Mouse (Mus musculus) heart, embryonic 12.5 days (tissue): ENCODE measurements around the gene Ankrd31. TPM values are rescaled to one million over a fixed set of nuclear protein-coding genes. Genes with fewer than 3 reads are reported as not detected.
"Not testable (repeated sequence)": the region's sequence is repeated elsewhere in the genome, so short reads cannot be mapped to it uniquely, and the experiment has no call there.

ENCODE experiments used
- ATAC-seq: fragments of 200-750 bp; cut with Nextera tagmentation; 2 replicates; pipeline ENCODE4 v1.8.0; 2017; ENCODE audit warnings: moderate TSS enrichment, moderate library complexity; ENCODE audit not compliant: insufficient number of reproducible peaks, low FRiP score
- H3K27ac ChIP-seq: fragments of 300-500 bp; sonication (generic); 2 replicates; pipeline ENCODE4 v1.5.1; 2016; ENCODE audit warnings: mild to moderate bottlenecking, moderate library complexity; ENCODE audit not compliant: poor library complexity, severe bottlenecking
- H3K27me3 ChIP-seq: fragments of 300-500 bp; sonication (generic); replicated peaks from 2 replicates; pipeline ENCODE4 v1.6.1; 2016; ENCODE audit warnings: mild to moderate bottlenecking, moderate library complexity
- H3K36me3 ChIP-seq: fragments of 300-500 bp; sonication (generic); 2 replicates; pipeline ENCODE4 v1.6.1; 2016; ENCODE audit warnings: mild to moderate bottlenecking, moderate library complexity
- H3K4me1 ChIP-seq: fragments of 300-500 bp; sonication (generic); replicated peaks from 2 replicates; pipeline ENCODE4 v1.6.1; 2016; ENCODE audit warnings: mild to moderate bottlenecking
- H3K4me2 ChIP-seq: fragments of 300-500 bp; sonication (generic); 2 replicates; pipeline ENCODE4 v1.6.1; 2016; ENCODE audit warnings: mild to moderate bottlenecking, moderate library complexity
- H3K4me3 ChIP-seq: fragments of 300-500 bp; sonication (generic); 2 replicates; pipeline ENCODE4 v1.5.1; 2016; ENCODE audit warnings: mild to moderate bottlenecking
- H3K9ac ChIP-seq: fragments of 300-500 bp; sonication (generic); 2 replicates; pipeline ENCODE4 v1.6.1; 2016; ENCODE audit warnings: mild to moderate bottlenecking, moderate library complexity
- H3K9me3 ChIP-seq: fragments of 300-500 bp; sonication (generic); replicated peaks from 2 replicates; pipeline ENCODE4 v1.6.1; 2016; ENCODE audit warnings: mild to moderate bottlenecking, moderate library complexity
- WGBS: fragments of 180-500 bp; shearing (Covaris S2); methylation state at CpG from one replicate; pipeline ENCODE4 v1.1.7; 2016; 5-methylcytosine and 5-hydroxymethylcytosine counted together
- polyA plus RNA-seq: library from polyadenylated mRNA; unstranded; fragments of >200 nt; fragmentation: Nextera tagmentation; extraction: Ambion mirVana; gene quantifications from 2 replicates; pipeline ENCODE4 v1.2.1, GENCODE M21; 2016

The Ankrd31 gene
- polyA plus RNA-seq, 1 experiment from 2014 or later = not detected

DNA sequence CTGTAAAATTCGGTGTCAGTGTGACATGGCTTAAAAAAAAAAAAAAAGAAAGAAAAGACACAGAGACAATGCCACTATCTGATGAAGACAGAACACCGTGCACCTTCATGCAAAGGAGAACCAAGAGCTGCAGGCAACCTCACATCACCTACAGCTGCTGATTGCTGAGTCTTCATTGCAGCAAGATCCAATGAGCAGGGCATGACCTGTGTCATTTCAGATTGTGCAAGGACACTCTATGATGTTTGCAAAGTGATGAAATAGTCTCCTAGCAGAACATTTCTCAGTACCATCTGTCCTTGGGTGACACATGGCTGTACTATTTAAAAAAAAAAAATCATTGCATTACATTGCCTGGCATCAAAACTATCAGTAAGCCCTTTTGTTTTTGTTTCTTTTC lies 5.2 kb upstream of the Ankrd31 start:
- 66% methylated on average over 2 of the region's 2 CpGs for WGBS
- ATAC-seq = no peak
- no peaks in the 10 kb centered on the region for H3K27me3 ChIP-seq
- no peak overlapping the region for H3K27ac ChIP-seq
- H3K9ac ChIP-seq = no peak overlapping the region
- H3K4me3 ChIP-seq = no peak overlapping the region
- no peaks in the 10 kb centered on the region for H3K9me3 ChIP-seq
- no peak overlapping the region for H3K4me2 ChIP-seq
- H3K4me1 ChIP-seq = no peaks in the 10 kb centered on the region
- H3K36me3 ChIP-seq = no peaks in the 10 kb centered on the region

DNA sequence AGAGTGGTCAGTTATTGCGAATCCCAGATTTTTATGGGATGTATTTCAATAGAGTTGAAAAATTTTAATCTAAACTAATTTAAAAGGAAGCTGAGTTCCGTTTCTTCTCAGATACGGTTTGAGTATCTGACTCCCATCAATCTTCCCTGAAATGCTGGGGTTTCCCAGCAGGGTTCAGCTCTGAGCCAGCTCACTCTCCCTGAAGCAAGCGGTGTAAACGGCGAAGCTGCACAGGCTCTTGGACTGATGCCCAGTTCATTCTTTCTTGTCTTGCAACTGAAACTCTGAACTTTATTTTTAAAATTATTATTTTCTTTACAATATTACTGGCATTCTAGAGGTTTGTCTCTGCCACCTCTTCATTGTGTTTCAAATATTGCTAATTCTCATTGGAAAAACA lies 2.0 kb upstream of the Ankrd31 start:
- no peak overlapping the region for H3K4me3 ChIP-seq
- no peak for ATAC-seq
- 45% methylated on average over 6 of the region's 6 CpGs for WGBS

DNA sequence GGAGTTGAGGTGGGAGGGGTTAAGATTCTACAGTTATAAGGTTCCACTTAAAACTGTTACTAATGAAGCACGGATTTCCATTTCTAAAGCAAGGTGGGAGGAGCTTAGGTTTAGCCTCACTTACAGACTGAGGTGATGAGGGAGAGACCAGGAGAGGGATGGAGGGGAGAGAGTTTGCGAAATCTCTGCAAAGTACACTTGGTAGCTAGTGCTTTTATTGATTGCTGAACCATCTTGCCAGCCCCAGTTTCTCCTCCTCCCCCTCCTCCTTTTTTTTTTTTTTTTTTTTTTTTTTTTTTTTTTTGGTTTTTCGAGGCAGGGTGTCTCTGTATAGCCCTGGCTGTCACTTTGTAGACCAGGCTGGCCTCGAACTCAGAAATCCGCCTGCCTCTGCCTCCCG lies 1.8 kb downstream of the Ankrd31 start:
- H3K9me3 ChIP-seq = peaks cover 3% of the 10 kb centered on the region
- WGBS = 78% methylated on average over 6 of the region's 6 CpGs
- no peaks in the 10 kb centered on the region for H3K27me3 ChIP-seq
- no peak overlapping the region for H3K4me2 ChIP-seq
- no peak overlapping the region for H3K9ac ChIP-seq
- ATAC-seq = no peak
- H3K27ac ChIP-seq = no peak overlapping the region
- H3K4me1 ChIP-seq = no peaks in the 10 kb centered on the region
- no peaks in the 10 kb centered on the region for H3K36me3 ChIP-seq
- no peak overlapping the region for H3K4me3 ChIP-seq

More for the DNA sequence above, 2.0 kb upstream of the Ankrd31 start:
- H3K4me2 ChIP-seq = no peak overlapping the region
- no peaks in the 10 kb centered on the region for H3K27me3 ChIP-seq
- H3K9me3 ChIP-seq = peaks cover 3% of the 10 kb centered on the region
- no peaks in the 10 kb centered on the region for H3K4me1 ChIP-seq
- H3K36me3 ChIP-seq = no peaks in the 10 kb centered on the region
- no peak overlapping the region for H3K27ac ChIP-seq
- H3K9ac ChIP-seq = no peak overlapping the region

DNA sequence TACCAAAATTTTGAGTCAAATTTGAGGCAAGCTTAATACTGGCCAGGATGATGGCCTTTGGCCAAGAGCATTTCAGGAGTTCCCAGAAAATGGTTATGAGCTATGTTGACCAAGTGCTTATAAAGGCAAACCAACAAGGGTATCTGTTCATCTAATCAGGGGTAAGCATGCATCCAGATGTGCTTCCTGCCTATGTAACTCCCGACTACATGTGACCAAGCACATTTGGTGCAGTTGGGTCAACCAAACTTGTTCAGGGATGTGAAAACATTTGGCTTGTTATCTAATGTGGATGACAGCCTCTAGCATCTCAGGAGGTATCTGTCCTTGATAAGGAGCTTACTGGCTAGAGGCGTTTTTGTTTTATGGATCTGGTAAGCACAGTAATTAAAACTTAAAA lies 12.8 kb downstream of the Ankrd31 start:
- H3K4me1 ChIP-seq = no peaks in the 10 kb centered on the region
- H3K27ac ChIP-seq = no peak overlapping the region
- H3K36me3 ChIP-seq = no peaks in the 10 kb centered on the region
- H3K27me3 ChIP-seq = no peaks in the 10 kb centered on the region
- ATAC-seq = no peak
- H3K9me3 ChIP-seq = no peaks in the 10 kb centered on the region
- H3K4me2 ChIP-seq = no peak overlapping the region
- no peak overlapping the region for H3K9ac ChIP-seq
- 55% methylated on average over 2 of the region's 2 CpGs for WGBS
- no peak overlapping the region for H3K4me3 ChIP-seq

DNA sequence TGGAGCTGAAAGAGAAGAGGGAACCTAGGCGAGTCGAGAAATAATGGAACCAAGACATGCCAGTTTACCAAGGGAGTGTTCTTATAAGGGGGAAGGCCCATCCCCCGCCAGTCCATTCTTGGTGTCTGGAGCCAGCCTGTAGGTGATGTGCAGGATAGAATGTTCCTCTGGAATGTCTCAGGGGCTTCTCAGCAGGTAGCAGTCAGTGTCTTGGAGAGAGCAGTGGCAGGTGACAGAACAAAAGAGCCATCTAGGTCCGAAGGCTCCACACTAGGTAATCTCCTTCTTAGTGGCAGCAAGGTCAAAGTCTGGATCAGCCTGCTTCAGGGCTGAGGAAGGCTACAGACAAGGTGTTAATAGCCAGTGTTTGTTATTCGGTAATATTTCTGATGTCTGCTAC lies 38.0 kb downstream of the Ankrd31 start:
- not testable (repeated sequence) for ATAC-seq, H3K36me3 ChIP-seq, H3K4me1 ChIP-seq, H3K27ac ChIP-seq, H3K4me2 ChIP-seq, H3K4me3 ChIP-seq, H3K27me3 ChIP-seq, H3K9me3 ChIP-seq, H3K9ac ChIP-seq
- WGBS = 89% methylated on average over 5 of the region's 5 CpGs

DNA sequence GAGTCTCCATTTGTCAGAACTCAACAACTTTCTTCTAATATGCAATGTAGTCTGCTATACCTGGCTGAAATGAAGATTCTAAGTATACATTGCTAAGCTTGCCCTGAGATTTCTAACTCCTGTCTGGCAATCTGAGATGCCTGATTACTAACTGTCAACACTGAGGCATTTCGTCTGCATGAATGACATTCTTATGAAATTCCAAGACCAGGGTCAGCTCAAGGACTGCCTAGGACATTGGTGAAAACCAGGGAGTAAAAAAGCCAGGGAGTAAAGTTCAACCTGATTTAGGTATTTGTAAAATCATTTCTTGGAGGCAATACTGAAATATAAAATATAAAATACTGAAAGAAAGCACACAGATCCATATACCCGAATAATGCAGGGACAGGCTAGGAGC lies 45.4 kb downstream of the Ankrd31 start:
- Histone ChIP-seq H3K27me3 (no peaks in the 10 kb centered on the region), H3K4me3 (no peak overlapping the region), H3K9me3 (no peaks in the 10 kb centered on the region), H3K36me3 (no peaks in the 10 kb centered on the region), H3K9ac (no peak overlapping the region), H3K27ac (no peak overlapping the region), H3K4me1 (peaks cover 6% of the 10 kb centered on the region), H3K4me2 (no peak overlapping the region)
- no peak for ATAC-seq
- 57% methylated on average over 2 of the region's 2 CpGs for WGBS

DNA sequence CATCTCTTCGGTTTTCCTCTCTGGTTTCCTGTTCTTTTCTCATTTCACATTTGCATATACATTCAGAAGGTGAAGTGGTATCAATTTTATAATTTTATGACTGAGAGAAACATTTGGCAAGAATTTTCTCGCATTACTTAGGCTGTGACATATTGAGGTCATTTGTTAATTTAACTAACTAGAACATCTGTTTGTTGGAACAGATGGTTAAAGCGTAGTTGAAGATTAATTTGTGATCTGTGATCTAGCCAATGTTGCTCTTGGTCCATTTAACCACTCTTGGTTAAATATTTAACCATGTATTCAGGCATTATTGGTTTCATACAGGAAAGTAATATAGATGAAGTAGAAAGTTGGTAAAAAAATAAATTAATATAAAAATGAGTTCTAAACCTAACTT lies 47.2 kb downstream of the Ankrd31 start:
- peaks cover 6% of the 10 kb centered on the region for H3K4me1 ChIP-seq
- no peak for ATAC-seq
- H3K4me2 ChIP-seq = no peak overlapping the region
- H3K9ac ChIP-seq = no peak overlapping the region
- H3K4me3 ChIP-seq = no peak overlapping the region
- no peaks in the 10 kb centered on the region for H3K36me3 ChIP-seq
- WGBS = 84% methylated on average over 3 of the region's 3 CpGs
- no peaks in the 10 kb centered on the region for H3K27me3 ChIP-seq
- no peaks in the 10 kb centered on the region for H3K9me3 ChIP-seq
- H3K27ac ChIP-seq = no peak overlapping the region

DNA sequence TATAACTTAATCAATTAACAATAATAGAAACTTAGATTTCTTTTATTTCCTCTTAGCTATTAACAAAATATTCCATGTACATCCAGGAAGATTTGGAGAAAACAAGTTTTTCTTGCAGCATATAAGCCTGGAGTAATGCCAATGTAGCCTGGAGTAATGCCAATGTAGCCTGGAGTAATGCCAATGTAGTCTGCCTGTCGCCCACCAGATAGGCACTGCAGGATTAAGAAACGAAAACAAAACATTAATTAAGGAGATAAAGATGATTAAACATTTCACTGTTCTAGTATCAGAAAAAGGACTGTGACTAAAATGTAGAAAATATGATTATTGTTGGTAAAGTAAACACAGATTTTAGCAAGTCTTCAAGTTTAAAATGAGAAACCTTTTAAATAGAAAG lies 49.4 kb downstream of the Ankrd31 start:
- H3K9me3 ChIP-seq = no peaks in the 10 kb centered on the region
- no peaks in the 10 kb centered on the region for H3K27me3 ChIP-seq
- no peak for ATAC-seq
- WGBS = 33% methylated on average over 2 of the region's 2 CpGs
- no peak overlapping the region for H3K4me2 ChIP-seq
- H3K36me3 ChIP-seq = no peaks in the 10 kb centered on the region
- no peak overlapping the region for H3K27ac ChIP-seq
- no peak overlapping the region for H3K9ac ChIP-seq
- H3K4me3 ChIP-seq = no peak overlapping the region
- peaks cover 6% of the 10 kb centered on the region for H3K4me1 ChIP-seq

DNA sequence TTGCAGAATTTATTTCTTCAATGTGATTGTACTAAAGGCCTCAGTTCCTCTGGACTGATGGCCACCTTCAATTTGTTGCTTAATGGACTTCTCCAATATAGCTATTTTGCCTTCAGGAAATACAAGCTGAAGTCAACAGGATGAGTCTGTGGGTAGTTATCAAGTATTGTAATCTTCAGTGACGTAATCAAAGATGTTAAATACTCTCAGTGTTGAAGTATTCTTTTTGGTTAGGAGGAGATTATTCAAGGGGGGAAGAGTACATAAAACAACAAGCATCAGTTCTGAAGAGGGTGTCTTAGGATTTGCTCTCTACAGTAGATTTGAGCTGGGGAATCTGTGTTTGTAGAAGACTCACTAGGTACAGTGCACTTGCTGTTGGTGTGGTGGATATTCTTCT lies 101.7 kb downstream of the Ankrd31 start:
- Histone ChIP-seq H3K4me3 (no peak overlapping the region), H3K27me3 (no peaks in the 10 kb centered on the region), H3K36me3 (no peaks in the 10 kb centered on the region), H3K9ac (no peak overlapping the region), H3K4me1 (0 out of 2 replicates have a peak, but pooled peaks cover 2% of the 10 kb centered on the region), H3K4me2 (no peak overlapping the region), H3K9me3 (no peaks in the 10 kb centered on the region), H3K27ac (no peak overlapping the region)
- ATAC-seq = no peak
- WGBS = 81% methylated on average over 1 of the region's 1 CpGs

DNA sequence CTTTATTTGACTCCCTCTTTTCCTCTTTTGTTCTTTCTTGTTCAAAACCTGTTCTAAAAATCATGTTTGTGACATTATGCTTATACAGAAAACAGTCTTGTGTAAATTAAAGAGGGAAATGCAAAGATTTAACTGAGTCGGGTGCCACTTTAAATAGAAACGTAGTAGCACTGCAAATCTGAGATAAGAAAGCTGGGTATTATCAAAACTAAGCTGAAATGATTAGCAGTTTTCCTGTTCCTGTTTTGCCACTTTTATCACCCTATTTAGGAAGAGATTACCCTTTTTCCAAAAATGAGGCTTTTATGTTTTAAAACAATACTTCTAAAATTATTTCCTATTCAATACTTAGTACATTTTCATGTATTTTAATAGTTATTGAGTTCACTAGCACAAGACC lies 104.1 kb downstream of the Ankrd31 start:
- Histone ChIP-seq H3K27me3 (no peaks in the 10 kb centered on the region), H3K9ac (no peak overlapping the region), H3K4me2 (no peak overlapping the region), H3K4me3 (no peak overlapping the region), H3K27ac (no peak overlapping the region), H3K9me3 (no peaks in the 10 kb centered on the region), H3K36me3 (no peaks in the 10 kb centered on the region), H3K4me1 (0 out of 2 replicates have a peak, but pooled peaks cover 2% of the 10 kb centered on the region)
- 9% methylated on average over 2 of the region's 2 CpGs for WGBS
- no peak for ATAC-seq

DNA sequence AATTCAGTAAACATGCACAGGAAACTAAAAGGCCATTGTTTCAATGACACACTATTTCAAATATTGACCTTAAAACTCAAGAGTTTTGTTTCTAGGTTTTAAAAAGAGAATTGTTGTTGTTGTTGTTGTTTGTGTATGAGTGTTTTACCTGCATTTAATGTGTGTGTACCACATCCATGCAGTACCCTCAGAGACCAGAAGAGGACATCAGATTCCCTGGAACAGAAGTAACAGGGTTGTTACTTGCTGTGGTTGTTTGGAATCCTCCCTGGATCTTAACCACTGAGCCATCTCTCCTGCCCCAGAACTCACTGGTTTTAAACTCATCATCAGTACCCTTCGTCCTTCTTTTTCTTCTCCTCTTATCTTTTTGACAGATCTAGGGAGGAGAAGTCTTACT lies 105.2 kb downstream of the Ankrd31 start:
- Histone ChIP-seq H3K36me3 (no peaks in the 10 kb centered on the region), H3K9ac (no peak overlapping the region), H3K4me2 (no peak overlapping the region), H3K4me1 (0 out of 2 replicates have a peak, but pooled peaks cover 2% of the 10 kb centered on the region), H3K27ac (no peak overlapping the region), H3K4me3 (no peak overlapping the region), H3K9me3 (no peaks in the 10 kb centered on the region), H3K27me3 (no peaks in the 10 kb centered on the region)
- ATAC-seq = no peak
- 52% methylated on average over 1 of the region's 1 CpGs for WGBS

DNA sequence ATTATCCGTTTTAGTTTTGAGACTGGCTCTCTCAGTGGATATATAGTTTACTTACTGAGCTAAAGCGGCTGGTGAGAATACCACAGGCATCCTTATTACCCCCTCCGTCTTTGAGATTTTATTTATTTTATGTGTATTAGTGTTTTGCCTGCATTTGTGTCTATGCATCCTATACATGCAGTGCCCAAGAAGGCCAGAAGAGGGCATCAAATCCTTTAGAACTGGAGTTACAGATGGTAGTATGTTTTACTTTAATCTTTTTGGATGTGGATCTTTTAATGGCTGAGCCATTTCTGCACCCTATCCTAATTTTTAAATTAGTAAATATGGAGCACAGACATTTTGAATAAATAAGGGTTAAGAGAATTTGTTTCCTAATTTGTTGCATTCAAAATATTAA lies 107.1 kb downstream of the Ankrd31 start:
- H3K4me1 ChIP-seq = 0 out of 2 replicates have a peak, but pooled peaks cover 2% of the 10 kb centered on the region
- H3K27ac ChIP-seq = no peak overlapping the region
- H3K4me2 ChIP-seq = no peak overlapping the region
- no peak for ATAC-seq
- no peaks in the 10 kb centered on the region for H3K9me3 ChIP-seq
- no peak overlapping the region for H3K9ac ChIP-seq
- WGBS = 20% methylated on average over 3 of the region's 3 CpGs
- H3K36me3 ChIP-seq = no peaks in the 10 kb centered on the region
- H3K4me3 ChIP-seq = no peak overlapping the region
- no peaks in the 10 kb centered on the region for H3K27me3 ChIP-seq
